Mouse (Mus musculus) lung, adult 18-20 months (tissue): ENCODE data around the gene Tedc1.
A peak's percentile ranks its signal among the peaks of the same experiment; 100 is the strongest.

Source experiments
- DNase-seq, 2 experiments: peaks; one replicate each; pipeline ENCODE4 v3.0.0; 2022; ENCODE audit warnings: mixed read lengths in 2 of 2

Tedc1 gene

GRCm38 (mm10) chr12:113205251-113205942 lies 49.2 kb downstream of the Tedc1 start:
- no peak for DNase-seq

DNA sequence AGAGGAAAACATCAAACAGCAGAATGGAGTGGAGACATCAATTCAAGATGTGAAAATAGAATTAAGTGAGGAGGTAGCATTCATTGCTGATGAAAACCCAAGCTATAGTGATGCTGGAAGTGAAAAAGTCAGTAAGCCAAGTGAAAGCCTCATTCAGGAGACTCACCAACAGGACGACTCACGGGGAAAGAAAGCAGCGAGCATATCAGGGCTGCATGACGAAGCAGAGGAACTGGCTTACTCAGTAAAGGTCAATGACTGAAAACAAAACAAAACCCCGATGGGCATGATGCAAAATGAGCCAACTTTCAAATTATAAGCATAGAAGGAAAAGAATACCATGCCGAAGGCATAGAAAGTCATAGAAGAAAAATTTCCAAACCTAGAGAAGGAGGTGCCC lies 51.5 kb downstream of the Tedc1 start:
- DNase-seq, result no peak

GRCm38 (mm10) chr12:113210586-113211378 lies 54.6 kb downstream of the Tedc1 start:
- peak in 1 of 2 experiments; percentile 18 for DNase-seq

GRCm38 (mm10) chr12:113211772-113212171 lies 55.6 kb downstream of the Tedc1 start:
- DNase-seq, result no peak

- DNase-seq, result no peak
Observed at GRCm38 (mm10) chr12:113212326-113212924, 56.2 kb downstream of the Tedc1 start.

GRCm38 (mm10) chr12:113213226-113213625 lies 57.0 kb downstream of the Tedc1 start:
- no peak for DNase-seq

GRCm38 (mm10) chr12:113214072-113214808 lies 58.0 kb downstream of the Tedc1 start:
- no peak for DNase-seq

GRCm38 (mm10) chr12:113214972-113215666 lies 58.9 kb downstream of the Tedc1 start:
- no peak for DNase-seq
